Mouse (Mus musculus) midbrain, embryonic 14.5 days (tissue): ENCODE results near the gene Arhgef40. TPM values are rescaled to one million over a fixed set of nuclear protein-coding genes. Genes with fewer than 3 reads are reported as not detected.

Source experiments
- ATAC-seq: fragments of 200-750 bp; cut with Nextera tagmentation; 2 replicates; pipeline ENCODE4 v1.8.0; 2017; ENCODE audit warnings: moderate number of reproducible peaks, moderate library complexity; ENCODE audit not compliant: low FRiP score, low TSS enrichment
- DNase-seq: peaks from one replicate; pipeline ENCODE4 v3.0.0-alpha.2; 2015
- H3K27ac ChIP-seq: fragments of 300-500 bp; sonication (generic); replicated peaks from 2 replicates; pipeline ENCODE4 v1.5.1; 2014; ENCODE audit warnings: mild to moderate bottlenecking, low read depth, low read length, moderate library complexity
- H3K27me3 ChIP-seq: fragments of 300-500 bp; sonication (generic); 2 replicates; pipeline ENCODE4 v1.6.1; 2014; ENCODE audit warnings: low read length, control low read depth, mixed read lengths; ENCODE audit not compliant: control insufficient read depth, insufficient read depth
- H3K36me3 ChIP-seq: fragments of 300-500 bp; sonication (generic); 2 replicates; pipeline ENCODE4 v1.6.1; 2014; ENCODE audit warnings: low read length, control low read depth; ENCODE audit not compliant: control insufficient read depth, insufficient read depth
- H3K4me1 ChIP-seq: fragments of 300-500 bp; sonication (generic); 2 replicates; pipeline ENCODE4 v1.6.1; 2014; ENCODE audit warnings: mild to moderate bottlenecking, antibody characterized with exemption, low read length, control low read depth; ENCODE audit not compliant: control insufficient read depth, insufficient read depth
- H3K4me2 ChIP-seq: fragments of 300-500 bp; sonication (generic); 2 replicates; pipeline ENCODE4 v1.6.1; 2014; ENCODE audit warnings: mild to moderate bottlenecking, low read length, moderate library complexity
- H3K4me3 ChIP-seq: fragments of 300-500 bp; sonication (generic); replicated peaks from 2 replicates; pipeline ENCODE4 v1.5.1; 2014; ENCODE audit warnings: low read depth, low read length
- H3K9ac ChIP-seq: fragments of 300-500 bp; sonication (generic); replicated peaks from 2 replicates; pipeline ENCODE4 v1.6.1; 2014; ENCODE audit warnings: mild to moderate bottlenecking, low read length, moderate library complexity
- H3K9me3 ChIP-seq: fragments of 300-500 bp; sonication (generic); 2 replicates; pipeline ENCODE4 v1.6.1; 2016; ENCODE audit warnings: low read length, control low read depth, mixed read lengths; ENCODE audit not compliant: control insufficient read depth
- WGBS: fragments of 180-500 bp; shearing (Covaris S2); extraction: QIAGEN DNeasy Blood & Tissue Kit; methylation state at CpG from one replicate; pipeline ENCODE4 v1.1.7; 2014; 5-methylcytosine and 5-hydroxymethylcytosine counted together
- polyA plus RNA-seq: library from polyadenylated mRNA; unstranded; fragments of >200 nt; fragmentation: Nextera tagmentation; extraction: Ambion mirVana; gene quantifications from 2 replicates; pipeline ENCODE4 v1.2.1, GENCODE M21; 2014

The Arhgef40 gene
- polyA plus RNA-seq, 1 experiment from 2014 or later: 72.8 TPM

- Histone ChIP-seq H3K9me3 (no peaks in the 10 kb centered on the region), H3K27ac (peak overlapping the region; percentile 99), H3K36me3 (no peaks in the 10 kb centered on the region), H3K27me3 (no peaks in the 10 kb centered on the region), H3K4me1 (peaks cover 36% of the 10 kb centered on the region), H3K9ac (peak overlapping the region; percentile 97; the same call in 1 of the 2 replicates), H3K4me3 (peak overlapping the region; percentile 65), H3K4me2 (peak overlapping the region; percentile 66)
- ATAC-seq: no peak
- no peak for DNase-seq
- WGBS: 87% methylated on average over 15 of the region's 15 CpGs
Observed at GRCm38 (mm10) chr14:52018248-52019050, 33.9 kb downstream of the Arhgef40 start.

DNA sequence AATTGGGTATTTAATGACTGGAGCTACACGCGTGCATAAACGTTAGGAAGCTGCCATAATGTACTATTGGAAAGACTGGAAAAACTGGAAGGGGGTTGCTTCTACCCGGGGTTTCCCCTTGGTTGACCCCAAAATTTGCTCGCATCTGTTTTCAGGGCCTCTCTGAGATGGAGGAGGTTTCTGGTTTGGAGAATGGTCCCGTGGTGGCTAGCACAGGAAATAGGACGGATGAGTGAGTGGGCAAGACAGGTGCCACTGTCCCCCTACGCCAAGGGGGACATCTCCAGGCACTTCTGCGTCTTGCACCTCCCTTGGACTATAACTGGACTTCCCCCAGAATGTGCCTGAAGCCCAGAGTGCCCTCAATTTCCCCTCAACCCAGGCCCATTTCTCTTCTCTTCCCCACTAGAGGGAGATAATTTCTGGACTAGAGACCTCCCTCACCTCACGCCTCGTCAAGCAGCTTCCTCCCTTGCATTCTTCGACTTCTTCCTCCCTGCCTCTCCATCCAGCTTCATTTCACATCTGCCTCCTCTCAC lies 34.6 kb downstream of the Arhgef40 start:
- no peaks in the 10 kb centered on the region for H3K36me3 ChIP-seq
- H3K4me2 ChIP-seq: peak overlapping the region; percentile 66
- DNase-seq (no peak), ATAC-seq (peak; percentile 7; the same call in 1 of the 2 replicates)
- H3K9ac ChIP-seq: peak overlapping the region; percentile 97
- peak overlapping the region; percentile 65 for H3K4me3 ChIP-seq
- no peaks in the 10 kb centered on the region for H3K9me3 ChIP-seq
- peaks cover 36% of the 10 kb centered on the region for H3K4me1 ChIP-seq
- H3K27me3 ChIP-seq: no peaks in the 10 kb centered on the region
- 33% methylated on average over 12 of the region's 12 CpGs for WGBS
- peak overlapping the region; percentile 99 for H3K27ac ChIP-seq

- H3K36me3 ChIP-seq: no peaks in the 10 kb centered on the region
- peak overlapping the region; percentile 65 for H3K4me3 ChIP-seq
- under 1% methylated on average over 68 of the region's 74 CpGs for WGBS
- peak overlapping the region; percentile 99 for H3K27ac ChIP-seq
- H3K9me3 ChIP-seq: no peaks in the 10 kb centered on the region
- peak overlapping the region; percentile 66 for H3K4me2 ChIP-seq
- peak; percentile 91 for ATAC-seq
- H3K4me1 ChIP-seq: peaks cover 36% of the 10 kb centered on the region
- DNase-seq: peak; percentile 99
- no peaks in the 10 kb centered on the region for H3K27me3 ChIP-seq
- peak overlapping the region; percentile 97 for H3K9ac ChIP-seq
Observed at GRCm38 (mm10) chr14:52019590-52020340, 35.2 kb downstream of the Arhgef40 start.

- Histone ChIP-seq H3K27me3 (no peaks in the 10 kb centered on the region), H3K4me2 (peak within 1 kb of the TSS; percentile 66), H3K9ac (peak within 1 kb of the TSS; percentile 97), H3K4me3 (peak within 1 kb of the TSS; percentile 65), H3K27ac (peak within 1 kb of the TSS; percentile 99), H3K9me3 (no peaks in the 10 kb centered on the region), H3K36me3 (no peaks in the 10 kb centered on the region), H3K4me1 (peaks cover 29% of the 10 kb centered on the region)
- WGBS: 7% methylated on average over 15 of the region's 15 CpGs
- peak; percentile 88 for DNase-seq
- ATAC-seq: peak; percentile 46
Observed at GRCm38 (mm10) chr14:52020486-52021137, 36.1 kb downstream of the Arhgef40 start, which contains the start of gene Zfp219. Gene Zfp219 (minus strand): TSS chr14:52020733.

GRCm38 (mm10) chr14:52021138-52021529 lies 36.6 kb downstream of the Arhgef40 start:
- Histone ChIP-seq H3K9me3 (no peaks in the 10 kb centered on the region), H3K27me3 (no peaks in the 10 kb centered on the region), H3K4me2 (peak overlapping the region; percentile 66), H3K27ac (no peak overlapping the region; the same call in 1 of the 2 replicates), H3K4me1 (peaks cover 24% of the 10 kb centered on the region), H3K4me3 (no peak overlapping the region), H3K36me3 (no peaks in the 10 kb centered on the region), H3K9ac (no peak overlapping the region)
- 56% methylated on average over 4 of the region's 4 CpGs for WGBS
- no peak for DNase-seq
- no peak for ATAC-seq

- DNase-seq: no peak
- no peak overlapping the region for H3K9ac ChIP-seq
- no peak overlapping the region for H3K27ac ChIP-seq
- WGBS: 88% methylated on average over 8 of the region's 8 CpGs
- H3K4me3 ChIP-seq: no peak overlapping the region
- no peaks in the 10 kb centered on the region for H3K9me3 ChIP-seq
- H3K4me1 ChIP-seq: peaks cover 19% of the 10 kb centered on the region
- no peak for ATAC-seq
- H3K27me3 ChIP-seq: no peaks in the 10 kb centered on the region
- H3K4me2 ChIP-seq: 0 out of 2 replicates have a peak overlapping the region, but pooled peaks have one; percentile 66
- H3K36me3 ChIP-seq: no peaks in the 10 kb centered on the region
Observed at GRCm38 (mm10) chr14:52021568-52022212, 37.2 kb downstream of the Arhgef40 start.

DNA sequence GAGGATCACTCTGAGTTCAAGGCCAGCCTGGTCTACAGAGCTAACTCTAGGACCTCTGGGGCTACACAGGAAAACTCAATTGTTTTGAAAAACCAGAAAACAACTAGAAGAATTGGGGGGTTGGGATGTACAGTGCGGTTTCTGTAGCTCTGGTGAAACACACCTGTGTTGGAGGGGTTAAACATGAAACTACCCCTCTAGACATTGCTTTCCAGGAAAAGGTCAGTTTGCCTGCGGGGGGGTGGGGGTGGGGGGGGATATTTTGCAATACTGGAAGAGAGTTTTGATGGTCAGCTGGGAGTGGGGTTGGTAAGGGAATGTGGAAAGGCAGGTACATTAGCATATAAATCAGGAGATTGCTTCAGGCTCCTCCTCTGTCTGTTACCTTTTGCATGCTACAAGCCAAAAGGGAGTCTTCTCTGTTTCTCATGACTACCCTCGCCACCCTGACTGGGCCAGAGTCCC lies 37.8 kb downstream of the Arhgef40 start:
- H3K4me2 ChIP-seq: peak overlapping the region; percentile 46
- H3K9ac ChIP-seq: no peak overlapping the region
- no peaks in the 10 kb centered on the region for H3K9me3 ChIP-seq
- 64% methylated on average over 3 of the region's 3 CpGs for WGBS
- peaks cover 16% of the 10 kb centered on the region for H3K4me1 ChIP-seq
- no peaks in the 10 kb centered on the region for H3K27me3 ChIP-seq
- DNase-seq (no peak), ATAC-seq (no peak)
- H3K27ac ChIP-seq: no peak overlapping the region
- no peak overlapping the region for H3K4me3 ChIP-seq
- no peaks in the 10 kb centered on the region for H3K36me3 ChIP-seq
